8 mouse cellular contexts compared by ENCODE assay signal in genomic region chr2:6403375-6403774, GRCm38 (mm10).
DNase-seq lines count a peak whose midpoint lies in the region; ATAC-seq and TF ChIP-seq lines count a peak whose summit lies in the region.

No protein-coding gene starts in this region.

- DNase-seq in embryo, embryonic 10.5 days (ENCODE audit: low spot score) = peak; percentile 81
- DNase-seq in intestine, embryonic 14.5 days (ENCODE audit: low spot score) = peak; percentile 73
- DNase-seq in layer of hippocampus, postnatal 10 days (ENCODE audit: low spot score in 2 of 2) = no peak
- no peak for DNase-seq in frontal cortex, postnatal 14 days (ENCODE audit: low spot score in 2 of 2)
- no peak for DNase-seq in adrenal gland, postnatal 36 days
- DNase-seq in frontal cortex, postnatal 36 days (ENCODE audit: low spot score in 2 of 2) = no peak

- peak; percentile 60 for ATAC-seq in intestine, embryonic 14.5 days (replicated peaks; ENCODE audit: low FRiP score, low TSS enrichment, low read depth)
- ATAC-seq in liver, embryonic 16.5 days (ENCODE audit: low read depth) = peak; percentile 58

- H3K27ac ChIP-seq in ES-Bruce4 (ENCODE audit: insufficient read depth, low read length) = peak overlapping the region; percentile 74
- H3K27ac ChIP-seq in intestine, embryonic 14.5 days (ENCODE audit: low read depth) = no peak overlapping the region
- H3K27ac ChIP-seq in liver, embryonic 16.5 days (ENCODE audit: low read length) = no peak overlapping the region

- no peaks in the 10 kb centered on the region for H3K36me3 ChIP-seq in ES-Bruce4 (ENCODE audit: control insufficient read depth, insufficient read depth, low read length, poor library complexity, severe bottlenecking)
- H3K36me3 ChIP-seq in intestine, embryonic 14.5 days (ENCODE audit: control insufficient read depth, insufficient read depth, low read length) = no peaks in the 10 kb centered on the region
- H3K36me3 ChIP-seq in liver, embryonic 16.5 days (ENCODE audit: control insufficient read depth, insufficient read depth) = no peaks in the 10 kb centered on the region

- TF ChIP-seq POLR2A in ES-Bruce4 (IDR thresholded peaks at IDR 0.05; ENCODE audit: insufficient read depth, low read length) = no peak

- TF ChIP-seq EP300 in ES-Bruce4 (IDR thresholded peaks at IDR 0.05; ENCODE audit: insufficient read depth, low read depth, low read length) = peak; percentile 86

- peak; percentile 28 for TF ChIP-seq CTCF in ES-Bruce4 (IDR thresholded peaks at IDR 0.05; ENCODE audit: low read depth, low read length)

- no peak overlapping the region for H3K4me2 ChIP-seq in intestine, embryonic 14.5 days (ENCODE audit: low read length)
- H3K4me2 ChIP-seq in liver, embryonic 16.5 days (ENCODE audit: low read depth, low read length) = no peak overlapping the region

- no peaks in the 10 kb centered on the region for H3K27me3 ChIP-seq in ES-Bruce4 (ENCODE audit: control insufficient read depth, insufficient read depth, low read length, poor library complexity, severe bottlenecking)
- H3K27me3 ChIP-seq in intestine, embryonic 14.5 days (replicated peaks; ENCODE audit: control insufficient read depth, insufficient read depth, low read length) = no peaks in the 10 kb centered on the region
- no peaks in the 10 kb centered on the region for H3K27me3 ChIP-seq in liver, embryonic 16.5 days (ENCODE audit: control insufficient read depth, insufficient read depth, low read depth, low read length)

- peak overlapping the region; percentile 54 for H3K9ac ChIP-seq in ES-Bruce4 (ENCODE audit: low read depth, poor library complexity, severe bottlenecking)
- no peak overlapping the region for H3K9ac ChIP-seq in intestine, embryonic 14.5 days (ENCODE audit: low read length)
- H3K9ac ChIP-seq in liver, embryonic 16.5 days (ENCODE audit: low read depth, low read length) = no peak overlapping the region

- peaks cover 3% of the 10 kb centered on the region for H3K4me1 ChIP-seq in ES-Bruce4 (ENCODE audit: control insufficient read depth, insufficient read depth, low read length)
- H3K4me1 ChIP-seq in intestine, embryonic 14.5 days (replicated peaks; ENCODE audit: control insufficient read depth, insufficient read depth, low read length) = 0 out of 2 replicates have a peak, but pooled peaks cover 3% of the 10 kb centered on the region
- H3K4me1 ChIP-seq in liver, embryonic 16.5 days (ENCODE audit: control insufficient read depth, low read depth, low read length) = peaks cover 15% of the 10 kb centered on the region

- WGBS in intestine, embryonic 14.5 days = 24% methylated on average over 11 of the region's 11 CpGs
- WGBS in liver, embryonic 16.5 days (ENCODE audit: insufficient replicate concordance) = 39% methylated on average over 11 of the region's 11 CpGs

- no peaks in the 10 kb centered on the region for H3K9me3 ChIP-seq in ES-Bruce4 (replicated peaks; ENCODE audit: control insufficient read depth, insufficient read depth, low read length, poor library complexity, severe bottlenecking)
- H3K9me3 ChIP-seq in intestine, embryonic 14.5 days (ENCODE audit: control insufficient read depth, low read length) = no peaks in the 10 kb centered on the region
- H3K9me3 ChIP-seq in liver, embryonic 16.5 days (replicated peaks; ENCODE audit: control insufficient read depth, low read length) = no peaks in the 10 kb centered on the region

- H3K4me3 ChIP-seq in ES-Bruce4 (ENCODE audit: low read depth, low read length) = peak overlapping the region; percentile 49
- no peak overlapping the region for H3K4me3 ChIP-seq in intestine, embryonic 14.5 days (ENCODE audit: low read depth, low read length)
- no peak overlapping the region for H3K4me3 ChIP-seq in liver, embryonic 16.5 days (ENCODE audit: low read depth, low read length)

Comparison
In these comparisons a context has a peak if more than half of its experiments do, and no peak if none do; other contexts are left out.
1. DNase-seq: peak in embryo, embryonic 10.5 days (single experiment) and intestine, embryonic 14.5 days (single experiment); none in layer of hippocampus, postnatal 10 days (0 of 2), frontal cortex, postnatal 14 days (0 of 2), adrenal gland, postnatal 36 days (0 of 2) and frontal cortex, postnatal 36 days (0 of 2).